Mouse (Mus musculus): ENCODE measurements around the gene Lrmp. TPM values are rescaled to one million over a fixed set of nuclear protein-coding genes. Genes with fewer than 3 reads are reported as not detected.

Gene Lrmp
- polyA plus RNA-seq, 1 experiment from 2014 or later: 15.2 TPM

GRCm38 (mm10) chr6:145224246-145224645 is 108.8 kb downstream of the Lrmp start:
- WGBS: 89% methylated on average over 6 of the region's 6 CpGs
- Histone ChIP-seq H3K4me2 (replicated peaks; ENCODE audit: low read depth) (no peak overlapping the region), H3K4me3 (ENCODE audit: low read depth, low read length) (no peak overlapping the region), H3K27me3 (ENCODE audit: control insufficient read depth, insufficient read depth, low read length) (no peaks in the 10 kb centered on the region), H3K36me3 (ENCODE audit: control insufficient read depth, insufficient read depth, low read length) (peaks cover 2% of the 10 kb centered on the region; the same call in 1 of the 2 replicates), H3K27ac (replicated peaks) (no peak overlapping the region), H3K9ac (ENCODE audit: low read length) (no peak overlapping the region), H3K4me1 (replicated peaks; ENCODE audit: control insufficient read depth, insufficient read depth) (no peaks in the 10 kb centered on the region), H3K9me3 (ENCODE audit: control insufficient read depth, low read length) (no peaks in the 10 kb centered on the region)
- no peak for DNase-seq (ENCODE audit: low spot score)
- TF ChIP-seq CTCF (IDR thresholded peaks at IDR 0.05; ENCODE audit: low read depth) (no peak), EP300 (optimal IDR thresholded peaks at IDR 0.05) (no peak)
- no peak for ATAC-seq (ENCODE audit: low FRiP score, low TSS enrichment)

Other genes starting within 250 kb of the Lrmp start
- gene Bcat1, start 39.5 kb upstream of the Lrmp start, polyA plus RNA-seq (2015; fragmentation: Nextera tagmentation; extraction: Ambion mirVana): 6.3 and 7.4 TPM in 2 replicates
- gene Casc1, start 95.4 kb downstream of the Lrmp start, polyA plus RNA-seq (2015; fragmentation: Nextera tagmentation; extraction: Ambion mirVana): 0.16 and 0.28 TPM in 2 replicates
- gene Etfrf1, start 95.5 kb downstream of the Lrmp start, polyA plus RNA-seq (2015; fragmentation: Nextera tagmentation; extraction: Ambion mirVana): 35.1 and 37.8 TPM in 2 replicates
- gene Kras, start 134.6 kb downstream of the Lrmp start, polyA plus RNA-seq (2015; fragmentation: Nextera tagmentation; extraction: Ambion mirVana): 59.2 and 67.2 TPM in 2 replicates

All from stomach, postnatal 0 days (tissue).